Mouse (Mus musculus): ENCODE data around the gene Plekhg6. TPM values are rescaled to one million over a fixed set of nuclear protein-coding genes. Genes with fewer than 3 reads are reported as not detected.

Gene Plekhg6
- total RNA-seq, 2 experiments from 2014 or later: 0.07 TPM; not detected in 1

GRCm38 (mm10) chr6:125385066-125385974 is 4.7 kb upstream of the Plekhg6 start:
- no peak for DNase-seq

DNA sequence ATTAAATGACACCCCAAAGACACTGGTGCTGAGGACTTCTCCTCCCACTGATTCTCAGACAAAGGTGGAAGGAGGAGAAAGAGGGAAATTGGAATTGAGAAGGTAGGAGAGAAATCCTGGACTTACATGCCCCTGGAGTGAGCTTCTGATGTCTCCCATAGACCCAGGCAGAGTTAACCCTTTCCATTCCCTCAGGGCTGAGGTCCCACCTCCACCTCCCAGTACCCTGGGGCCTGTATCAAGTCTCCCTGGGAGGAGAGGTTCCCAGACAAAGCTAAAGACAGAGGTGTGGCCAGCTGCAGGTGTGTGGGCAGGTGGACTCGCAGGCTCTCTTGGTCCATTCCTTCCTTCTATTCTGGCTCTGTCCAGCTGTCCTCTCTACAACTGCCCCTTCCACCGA is 1.4 kb upstream of the Plekhg6 start:
- DNase-seq: no peak

GRCm38 (mm10) chr6:125379781-125380180 is 812 bp downstream of the Plekhg6 start:
- DNase-seq: no peak

- no peak for DNase-seq
Observed at GRCm38 (mm10) chr6:125378621-125379020, 2.0 kb downstream of the Plekhg6 start.

GRCm38 (mm10) chr6:125377582-125378451 is 2.8 kb downstream of the Plekhg6 start:
- peak; percentile 53 for DNase-seq

- no peak for DNase-seq
Observed at GRCm38 (mm10) chr6:125377042-125377441, 3.6 kb downstream of the Plekhg6 start.

- no peak for DNase-seq
Observed at GRCm38 (mm10) chr6:125367758-125368371, 12.7 kb downstream of the Plekhg6 start.

DNA sequence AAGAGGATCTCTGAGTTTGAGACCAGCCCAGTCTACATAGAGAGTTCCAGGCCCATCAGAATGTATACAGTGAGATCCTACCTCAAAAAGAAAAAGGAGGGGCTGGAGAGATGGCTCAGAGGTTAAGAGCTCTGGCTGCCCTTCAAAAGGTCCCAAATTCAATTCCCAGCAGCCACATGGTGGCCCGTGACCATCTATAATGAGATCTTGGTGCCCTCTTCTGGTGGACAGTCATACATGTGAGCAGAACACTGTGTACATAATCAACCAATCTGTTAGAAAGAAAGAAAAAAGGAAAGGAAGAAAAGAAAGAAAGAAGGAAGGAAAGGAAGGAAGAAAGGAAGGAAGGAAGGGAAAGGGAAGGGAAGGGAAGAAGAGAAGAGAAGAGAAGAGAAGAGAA is 14.5 kb downstream of the Plekhg6 start:
- no peak for DNase-seq

GRCm38 (mm10) chr6:125365522-125365921 is 15.1 kb downstream of the Plekhg6 start:
- DNase-seq: no peak

DNA sequence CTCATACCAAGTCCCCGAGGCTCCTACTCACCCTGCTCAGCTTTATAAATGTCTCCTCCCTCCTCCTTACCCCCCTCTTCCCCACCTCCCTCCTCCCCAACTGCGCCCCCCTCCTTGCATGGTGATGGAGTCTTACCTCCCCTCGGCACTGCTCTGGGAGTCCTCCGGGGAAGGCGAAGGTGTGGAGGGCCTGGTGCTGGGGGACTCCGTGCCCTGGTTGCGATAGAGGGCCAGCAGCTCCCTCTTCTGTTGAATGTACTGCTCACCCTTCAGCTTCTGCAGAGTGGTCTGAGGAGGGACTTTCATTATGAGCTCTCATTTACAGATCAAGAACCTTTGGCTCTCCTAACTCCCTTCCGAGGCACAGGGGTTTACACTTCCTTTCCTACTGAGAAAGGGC is 16.1 kb downstream of the Plekhg6 start:
- no peak for DNase-seq

DNA sequence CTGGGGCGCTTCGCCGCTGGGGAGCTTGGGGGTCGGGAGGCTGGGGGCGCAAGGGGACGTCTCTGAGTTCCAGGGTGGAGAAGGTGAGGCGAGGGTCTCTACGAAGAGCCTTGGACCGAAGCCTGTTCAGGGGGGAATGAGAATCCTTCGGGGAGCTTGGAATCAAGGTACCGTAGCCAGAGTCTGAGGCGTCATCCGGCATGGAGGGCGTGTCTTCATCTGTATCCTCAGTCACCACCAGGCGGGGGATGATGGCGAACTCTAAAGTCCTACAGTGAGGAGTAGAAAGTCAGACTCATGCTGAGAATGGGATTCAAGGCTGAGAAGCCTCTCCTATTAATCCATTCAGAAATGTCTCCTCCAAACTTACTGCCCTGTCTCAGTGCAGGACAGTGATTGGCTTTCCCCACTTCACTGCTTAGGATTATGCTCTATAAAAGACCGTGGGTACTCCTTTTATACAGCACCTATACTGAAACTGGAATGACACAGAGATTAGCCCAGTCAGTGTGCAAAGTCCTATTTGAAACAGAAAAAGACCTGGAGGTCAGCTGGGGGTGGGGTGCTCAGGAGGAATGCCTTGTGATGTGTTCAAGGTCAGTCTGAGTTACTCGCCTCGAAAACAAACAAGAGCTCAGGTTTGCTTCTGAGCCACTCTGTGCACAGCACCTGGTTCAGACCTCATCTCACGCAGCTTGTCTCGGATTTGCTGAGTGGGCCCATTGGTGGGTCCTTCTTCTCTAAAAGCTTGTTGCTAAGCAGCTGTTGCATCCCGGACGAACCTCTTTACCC is 16.9 kb downstream of the Plekhg6 start:
- no peak for DNase-seq

DNA sequence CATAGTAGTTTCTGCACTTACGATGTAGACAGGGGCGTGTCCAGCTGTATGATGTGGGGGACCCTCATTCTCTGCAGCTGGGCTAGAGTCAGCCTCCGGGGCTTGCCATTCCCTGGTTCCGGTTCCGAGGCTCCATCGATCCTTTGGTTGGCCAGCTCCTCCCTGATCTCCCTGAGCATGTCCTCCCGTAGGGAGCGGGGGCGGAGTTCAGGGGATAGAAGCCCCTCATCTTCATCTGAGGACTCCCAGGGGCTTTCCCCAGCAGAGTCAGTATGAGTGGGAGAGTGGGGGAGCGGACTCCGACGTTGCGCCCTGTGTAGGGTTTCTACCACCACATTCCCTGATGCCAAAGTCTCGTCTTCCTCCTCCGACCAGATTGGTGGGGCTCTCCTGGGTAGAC is 17.6 kb downstream of the Plekhg6 start:
- DNase-seq: no peak

GRCm38 (mm10) chr6:125361467-125362291 is 18.9 kb downstream of the Plekhg6 start:
- DNase-seq: peak; percentile 62

- DNase-seq: no peak
Observed at GRCm38 (mm10) chr6:125360846-125361245, 19.7 kb downstream of the Plekhg6 start.

- no peak for DNase-seq
Observed at GRCm38 (mm10) chr6:125359999-125360398, 20.6 kb downstream of the Plekhg6 start.

DNA sequence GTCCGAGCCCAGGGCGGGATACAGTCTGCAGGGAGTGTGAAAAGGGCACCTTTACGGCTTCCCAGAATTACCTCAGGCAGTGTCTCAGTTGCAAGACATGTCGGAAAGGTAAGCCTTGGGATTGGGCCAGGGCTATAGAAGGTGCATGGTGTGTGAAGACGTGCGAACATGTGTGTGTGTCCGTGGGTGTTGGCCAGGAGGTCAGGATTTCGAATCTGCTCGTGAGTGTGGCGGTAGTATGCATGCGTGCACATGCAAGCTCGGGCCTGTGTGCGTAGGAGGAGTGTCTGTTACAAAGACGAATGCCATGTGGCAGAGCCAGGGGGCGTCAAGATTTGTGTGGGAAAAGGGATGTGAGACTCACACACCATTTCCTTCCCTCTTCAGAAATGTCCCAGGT is 23.3 kb downstream of the Plekhg6 start:
- no peak for DNase-seq

- no peak for DNase-seq
Observed at GRCm38 (mm10) chr6:125356264-125356663, 24.3 kb downstream of the Plekhg6 start.

GRCm38 (mm10) chr6:125355197-125355741 is 25.3 kb downstream of the Plekhg6 start:
- no peak for DNase-seq

GRCm38 (mm10) chr6:125354352-125355151 is 26.0 kb downstream of the Plekhg6 start:
- peak; percentile 58 for DNase-seq

- DNase-seq: no peak
Observed at GRCm38 (mm10) chr6:125353655-125354054, 26.9 kb downstream of the Plekhg6 start.
